ENCODE assay signal across 10 mouse cellular contexts in the genomic region with DNA sequence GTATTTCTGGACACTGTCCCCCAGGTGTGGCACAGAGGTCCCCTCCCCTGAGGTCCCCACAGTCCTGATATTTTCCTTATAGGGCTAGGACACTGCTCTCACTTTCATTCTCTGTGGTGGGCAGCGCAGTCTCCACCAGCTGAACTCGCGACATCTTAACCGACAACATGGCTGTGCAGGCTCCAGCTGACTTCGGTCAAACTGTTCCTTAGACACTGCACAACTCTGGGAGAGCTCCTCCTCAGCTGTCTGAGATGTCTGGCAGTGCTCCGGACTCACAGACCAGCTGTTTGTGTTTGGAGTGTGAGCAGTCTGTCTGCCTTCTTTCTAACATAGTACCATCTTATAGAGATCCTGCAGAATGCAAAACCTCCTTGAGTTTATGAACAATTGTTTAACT. TPM values are rescaled to one million over a fixed set of nuclear protein-coding genes. Genes with fewer than 3 reads are reported as not detected.
DNase-seq lines count a peak whose midpoint lies in the region; ATAC-seq and TF ChIP-seq lines count a peak whose summit lies in the region.
"Had no signal": no experiment of that assay in that cellular context is flagged by ENCODE, and none has a peak within 500 bp of the region (broad histone marks: within the 10 kb centered on the region; RNA-seq: fewer than 3 reads in every experiment).

No protein-coding gene starts in this region.

- H3K27ac ChIP-seq in heart, adult 2 months, result peak overlapping the region; percentile 27
- H3K27ac ChIP-seq in heart, embryonic 11.5 days (ENCODE audit: low read depth, low read length), result no peak overlapping the region
- peak overlapping the region; percentile 21 for H3K27ac ChIP-seq in liver, embryonic 13.5 days
- no peak overlapping the region for H3K27ac ChIP-seq in liver, embryonic 12.5 days
- peak overlapping the region; percentile 38; the same call in 1 of the 2 replicates for H3K27ac ChIP-seq in intestine, embryonic 16.5 days (ENCODE audit: low read length)
- H3K27ac ChIP-seq in olfactory bulb, adult 2 months (ENCODE audit: insufficient read depth, low read depth, low read length), result 0 out of 2 replicates have a peak overlapping the region, but pooled peaks have one; percentile 20
- H3K27ac ChIP-seq: forebrain, embryonic 15.5 days had no signal

- no peak for TF ChIP-seq CTCF in heart, adult 2 months (IDR thresholded peaks at IDR 0.05)
- no peak for TF ChIP-seq CTCF in olfactory bulb, adult 2 months (IDR thresholded peaks at IDR 0.05; ENCODE audit: insufficient read depth, low read depth, low read length)

- H3K79me2 ChIP-seq in heart, adult 2 months (replicated peaks; ENCODE audit: control insufficient read depth, insufficient read depth, low read length), result peaks cover 4% of the 10 kb centered on the region

- 60% methylated on average over 6 of the region's 6 CpGs for WGBS in heart, adult 2 months
- 87% methylated on average over 6 of the region's 6 CpGs for WGBS in heart, embryonic 11.5 days (ENCODE audit: insufficient replicate concordance)
- WGBS in liver, embryonic 13.5 days (ENCODE audit: insufficient replicate concordance), result 80% methylated on average over 6 of the region's 6 CpGs
- 88% methylated on average over 6 of the region's 6 CpGs for WGBS in liver, embryonic 12.5 days (ENCODE audit: insufficient replicate concordance)
- 56% methylated on average over 6 of the region's 6 CpGs for WGBS in intestine, embryonic 16.5 days
- 58% methylated on average over 6 of the region's 6 CpGs for WGBS in olfactory bulb, adult 2 months

- H3K9me3 ChIP-seq in heart, embryonic 11.5 days (replicated peaks; ENCODE audit: control insufficient read depth, low read length), result no peaks in the 10 kb centered on the region
- H3K9me3 ChIP-seq in liver, embryonic 13.5 days (replicated peaks), result no peaks in the 10 kb centered on the region
- H3K9me3 ChIP-seq in liver, embryonic 12.5 days (replicated peaks), result no peaks in the 10 kb centered on the region
- no peaks in the 10 kb centered on the region for H3K9me3 ChIP-seq in intestine, embryonic 16.5 days (ENCODE audit: control insufficient read depth, low read length)
- H3K9me3 ChIP-seq: forebrain, embryonic 15.5 days had no signal

- no peak for ATAC-seq in heart, embryonic 11.5 days (replicated peaks; ENCODE audit: insufficient number of reproducible peaks, low FRiP score, low TSS enrichment)
- no peak for ATAC-seq in liver, embryonic 13.5 days (ENCODE audit: low read depth)
- ATAC-seq in liver, embryonic 12.5 days, result no peak
- ATAC-seq in intestine, embryonic 16.5 days, result peak; percentile 54
- ATAC-seq: forebrain, embryonic 15.5 days had no signal

- peak in 1 of 2 experiments; percentile 44 for DNase-seq in heart, adult 2 months
- no peak for DNase-seq in liver, embryonic 13.5 days
- DNase-seq in cerebellum, postnatal 36 days, result no peak
- no peak for DNase-seq in thymus, postnatal 25 days
- DNase-seq: adrenal gland, adult 8-10 months had no signal

- intact Hi-C loops in heart, adult 2 months (cut with DNase I), result no loop called here

- 0 out of 2 replicates have a peak, but pooled peaks have one; percentile 11 for TF ChIP-seq EP300 in heart, adult 2 months (IDR thresholded peaks at IDR 0.05; ENCODE audit: insufficient read depth, low read depth, low read length)

- no peaks in the 10 kb centered on the region for H3K27me3 ChIP-seq in heart, adult 2 months (ENCODE audit: control insufficient read depth, insufficient read depth, low read length)
- H3K27me3 ChIP-seq in heart, embryonic 11.5 days (ENCODE audit: control insufficient read depth, insufficient read depth, low read length), result no peaks in the 10 kb centered on the region
- no peaks in the 10 kb centered on the region for H3K27me3 ChIP-seq in liver, embryonic 13.5 days
- H3K27me3 ChIP-seq in liver, embryonic 12.5 days (replicated peaks), result no peaks in the 10 kb centered on the region
- no peaks in the 10 kb centered on the region for H3K27me3 ChIP-seq in intestine, embryonic 16.5 days (replicated peaks; ENCODE audit: control insufficient read depth, insufficient read depth, low read length)
- H3K27me3 ChIP-seq: forebrain, embryonic 15.5 days had no signal

- H3K9ac ChIP-seq in heart, adult 2 months (ENCODE audit: low read depth, low read length), result no peak overlapping the region
- H3K9ac ChIP-seq in heart, embryonic 11.5 days (ENCODE audit: low read depth, low read length), result no peak overlapping the region
- H3K9ac ChIP-seq in liver, embryonic 13.5 days, result no peak overlapping the region
- no peak overlapping the region for H3K9ac ChIP-seq in liver, embryonic 12.5 days
- H3K9ac ChIP-seq in intestine, embryonic 16.5 days (ENCODE audit: low read depth, low read length), result no peak overlapping the region
- H3K9ac ChIP-seq: forebrain, embryonic 15.5 days had no signal

- peaks cover 85% of the 10 kb centered on the region for H3K36me3 ChIP-seq in heart, adult 2 months (ENCODE audit: control insufficient read depth, insufficient read depth, low read length)
- H3K36me3 ChIP-seq in heart, embryonic 11.5 days (ENCODE audit: control insufficient read depth, insufficient read depth, low read length), result no peaks in the 10 kb centered on the region
- H3K36me3 ChIP-seq in liver, embryonic 13.5 days, result peaks cover 50% of the 10 kb centered on the region
- H3K36me3 ChIP-seq in liver, embryonic 12.5 days, result peaks cover 53% of the 10 kb centered on the region
- H3K36me3 ChIP-seq in intestine, embryonic 16.5 days (ENCODE audit: control insufficient read depth, insufficient read depth, low read length), result peaks cover 4% of the 10 kb centered on the region; the same call in 1 of the 2 replicates

- no peak for TF ChIP-seq POLR2A in heart, adult 2 months (IDR thresholded peaks at IDR 0.05; ENCODE audit: insufficient read depth, low read depth, low read length)
- no peak for TF ChIP-seq POLR2A in olfactory bulb, adult 2 months (IDR thresholded peaks at IDR 0.05; ENCODE audit: insufficient read depth, low read depth, low read length)

- H3K4me3 ChIP-seq in heart, adult 2 months, result peak overlapping the region; percentile 9; the same call in 1 of the 2 replicates
- H3K4me3 ChIP-seq in heart, embryonic 11.5 days (ENCODE audit: low read depth, low read length), result no peak overlapping the region
- no peak overlapping the region for H3K4me3 ChIP-seq in liver, embryonic 13.5 days (replicated peaks)
- H3K4me3 ChIP-seq in liver, embryonic 12.5 days, result no peak overlapping the region
- no peak overlapping the region for H3K4me3 ChIP-seq in intestine, embryonic 16.5 days (ENCODE audit: low read length)
- H3K4me3 ChIP-seq in olfactory bulb, adult 2 months (ENCODE audit: insufficient read depth, low read depth, low read length), result no peak overlapping the region
- H3K4me3 ChIP-seq: forebrain, embryonic 15.5 days had no signal

- no peak overlapping the region for H3K4me2 ChIP-seq in heart, embryonic 11.5 days
- no peak overlapping the region for H3K4me2 ChIP-seq in liver, embryonic 13.5 days
- no peak overlapping the region for H3K4me2 ChIP-seq in liver, embryonic 12.5 days
- H3K4me2 ChIP-seq in intestine, embryonic 16.5 days (ENCODE audit: low read depth, low read length), result no peak overlapping the region
- H3K4me2 ChIP-seq: forebrain, embryonic 15.5 days had no signal

- H3K4me1 ChIP-seq in heart, adult 2 months (ENCODE audit: control insufficient read depth, insufficient read depth, low read length), result peaks cover 37% of the 10 kb centered on the region
- peaks cover 8% of the 10 kb centered on the region; the same call in 1 of the 2 replicates for H3K4me1 ChIP-seq in heart, embryonic 11.5 days (ENCODE audit: control insufficient read depth, insufficient read depth, low read length)
- H3K4me1 ChIP-seq in liver, embryonic 13.5 days (replicated peaks), result peaks cover 61% of the 10 kb centered on the region
- H3K4me1 ChIP-seq in liver, embryonic 12.5 days, result peaks cover 63% of the 10 kb centered on the region
- H3K4me1 ChIP-seq in intestine, embryonic 16.5 days (ENCODE audit: control insufficient read depth, insufficient read depth, low read length), result peaks cover 34% of the 10 kb centered on the region
- peaks cover 29% of the 10 kb centered on the region for H3K4me1 ChIP-seq in olfactory bulb, adult 2 months (ENCODE audit: control insufficient read depth, insufficient read depth, low read length)

RNA-seq across cellular contexts. Expression of a gene that starts 8.2 kb away (rescaled TPM):
- total RNA-seq in heart, adult 2 months (2021), result 100 to 1,000 TPM; 724 to 814 TPM
- 771 and 1,125 TPM in 2 replicates for polyA plus RNA-seq in heart, adult 2 months (2012; rRNA removed)
- 513 and 567 TPM in 2 replicates for polyA plus RNA-seq in heart, embryonic 11.5 days (2014; fragmentation: Nextera tagmentation; extraction: Ambion mirVana)
- polyA plus RNA-seq in liver, embryonic 13.5 days (2015; fragmentation: Nextera tagmentation; extraction: Ambion mirVana), result 405 and 461 TPM in 2 replicates
- 395 and 399 TPM in 2 replicates for polyA plus RNA-seq in liver, embryonic 12.5 days (2016; fragmentation: Nextera tagmentation; extraction: Ambion mirVana)
- polyA plus RNA-seq in intestine, embryonic 16.5 days (2015; fragmentation: Nextera tagmentation; extraction: Ambion mirVana), result 702 and 717 TPM in 2 replicates
- 469 and 510 TPM in 2 replicates for polyA plus RNA-seq in olfactory bulb, adult 2 months (2012; ENCODE audit: insufficient read depth, insufficient read length, low replicate concordance, missing spikeins)

RNA-seq across cellular contexts. Expression of a gene that starts 51.3 kb away (rescaled TPM):
- total RNA-seq in heart, adult 2 months (2021), result 10 to 100 TPM; 18.2 to 19.2 TPM
- polyA plus RNA-seq in heart, adult 2 months (2012; rRNA removed), result 5.1 and 9.6 TPM in 2 replicates
- 15.6 and 18.1 TPM in 2 replicates for polyA plus RNA-seq in heart, embryonic 11.5 days (2014; fragmentation: Nextera tagmentation; extraction: Ambion mirVana)
- polyA plus RNA-seq in liver, embryonic 13.5 days (2015; fragmentation: Nextera tagmentation; extraction: Ambion mirVana), result 16.6 and 18.5 TPM in 2 replicates
- 30.1 and 33.3 TPM in 2 replicates for polyA plus RNA-seq in liver, embryonic 12.5 days (2016; fragmentation: Nextera tagmentation; extraction: Ambion mirVana)
- 13.0 and 14.9 TPM in 2 replicates for polyA plus RNA-seq in intestine, embryonic 16.5 days (2015; fragmentation: Nextera tagmentation; extraction: Ambion mirVana)
- 65.2 TPM in 1 of 2 replicates, not detected in the other for polyA plus RNA-seq in olfactory bulb, adult 2 months (2012; ENCODE audit: insufficient read depth, insufficient read length, low replicate concordance, missing spikeins)

Comparison
In these comparisons a context has a peak if more than half of its experiments do, and no peak if none do; other contexts are left out.
1. H3K27ac ChIP-seq: peak in heart, adult 2 months (single experiment), liver, embryonic 13.5 days (single experiment), intestine, embryonic 16.5 days (single experiment) and olfactory bulb, adult 2 months (single experiment); none in heart, embryonic 11.5 days (single experiment) and liver, embryonic 12.5 days (single experiment).